Mouse (Mus musculus): ENCODE data around the gene Prdm11.

- TF ChIP-seq CTCF (IDR thresholded peaks at IDR 0.05; ENCODE audit: low read depth, low read length), result no peak
- no peak for TF ChIP-seq GATA1 (IDR thresholded peaks at IDR 0.05; ENCODE audit: borderline replicate concordance, low read length)
These were observed 36.9 kb upstream of the Prdm11 start for GRCm38 (mm10) chr2:93082846-93083245.

Data from G1E (cell line).